Mouse (Mus musculus): ENCODE data around the gene Xylt2. TPM values are rescaled to one million over a fixed set of nuclear protein-coding genes. Genes with fewer than 3 reads are reported as not detected.

The Xylt2 gene
- 2.8 and 3.7 TPM in 2 replicates for polyA plus RNA-seq (2015; fragmentation: Nextera tagmentation; extraction: Ambion mirVana)

DNA sequence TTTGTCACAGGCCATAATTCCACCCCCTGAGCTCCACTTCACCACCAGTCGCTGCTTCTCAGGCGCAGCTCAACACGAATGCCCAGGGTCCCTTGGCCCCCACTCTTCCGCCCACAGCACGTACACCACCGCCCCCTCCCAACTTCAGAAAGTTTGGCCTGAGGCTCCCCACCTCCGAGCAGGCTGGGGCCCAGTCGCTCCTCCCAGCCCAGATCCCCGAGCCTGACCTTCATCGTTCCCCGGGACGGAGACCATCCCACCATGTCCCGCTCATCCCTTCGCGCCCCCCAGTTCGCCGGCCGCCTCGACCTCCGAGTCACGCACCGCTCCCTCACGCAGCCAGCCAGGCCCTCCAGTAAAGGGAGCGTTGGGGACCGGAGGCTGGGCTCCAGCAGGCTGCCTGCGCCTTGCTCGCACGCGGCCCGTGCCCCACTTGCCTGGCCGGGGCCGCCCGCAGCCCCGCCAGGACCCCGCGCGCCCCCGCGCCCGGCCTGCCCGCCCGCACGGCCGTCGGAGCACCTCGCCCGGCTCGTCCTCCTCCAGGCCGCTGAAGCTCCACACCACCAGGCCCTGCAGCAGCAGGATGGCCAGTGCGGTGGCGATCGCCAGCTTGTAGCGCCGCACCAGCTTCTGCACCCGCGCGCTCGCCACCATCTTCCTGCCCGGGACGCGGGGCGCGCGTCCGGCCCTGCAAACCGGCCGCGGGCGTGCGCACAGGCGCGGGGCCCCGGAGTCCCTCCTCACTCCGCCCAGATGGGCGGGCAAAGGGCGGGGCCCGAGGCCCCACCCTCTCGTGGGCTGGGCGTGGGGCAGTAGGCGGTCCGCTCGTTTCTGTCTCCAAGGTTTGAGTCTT, at the start of gene Xylt2:
Gene Xylt2 (minus strand): TSS at position 762 of the 853 bp plus-strand sequence.
- H3K4me3 ChIP-seq (replicated peaks) = peak within 1 kb of the TSS; percentile 83
- no peaks in the 10 kb centered on the region for H3K27me3 ChIP-seq
- peak within 1 kb of the TSS; percentile 88 for H3K4me2 ChIP-seq
- WGBS (ENCODE audit: insufficient replicate concordance) = under 1% methylated on average over 81 of the region's 82 CpGs
- H3K4me1 ChIP-seq (replicated peaks) = peaks cover 19% of the 10 kb centered on the region
- ATAC-seq (ENCODE audit: insufficient read depth) = peak; percentile 92
- peak within 1 kb of the TSS; percentile 48 for H3K27ac ChIP-seq (replicated peaks)
- H3K36me3 ChIP-seq (replicated peaks) = no peaks in the 10 kb centered on the region
- H3K9ac ChIP-seq = peak within 1 kb of the TSS; percentile 87
- 0 out of 2 replicates have a peak, but pooled peaks cover 3% of the 10 kb centered on the region for H3K9me3 ChIP-seq (replicated peaks)

DNA sequence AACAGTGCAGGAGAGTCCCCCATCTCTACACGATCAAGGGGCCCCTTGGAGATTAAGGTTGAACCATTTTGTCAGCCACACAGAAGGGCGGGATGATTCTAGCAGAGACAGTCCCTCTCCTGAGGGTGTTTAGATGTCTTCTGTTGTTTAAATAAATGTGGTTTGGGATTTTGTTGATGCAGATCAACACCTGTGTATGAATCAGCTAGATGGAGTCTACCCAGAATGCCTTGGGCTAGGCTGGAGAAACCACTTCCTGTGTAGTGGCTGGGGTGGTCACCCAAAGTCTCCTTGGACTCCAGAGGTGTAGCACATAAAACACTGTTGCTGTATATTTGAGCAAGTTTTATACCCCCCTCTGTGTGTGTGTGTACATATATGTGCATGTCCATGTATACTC, 41.9 kb upstream of the Xylt2 start:
- Histone ChIP-seq H3K9me3 (replicated peaks) (no peaks in the 10 kb centered on the region), H3K36me3 (replicated peaks) (no peaks in the 10 kb centered on the region), H3K27ac (replicated peaks) (no peak overlapping the region), H3K9ac (no peak overlapping the region), H3K4me2 (no peak overlapping the region), H3K4me3 (replicated peaks) (no peak overlapping the region), H3K4me1 (replicated peaks) (0 out of 2 replicates have a peak, but pooled peaks cover 9% of the 10 kb centered on the region), H3K27me3 (no peaks in the 10 kb centered on the region)
- 48% methylated on average over 2 of the region's 2 CpGs for WGBS (ENCODE audit: insufficient replicate concordance)
- no peak for ATAC-seq (ENCODE audit: insufficient read depth)

- no peak overlapping the region for H3K4me2 ChIP-seq
- no peak overlapping the region for H3K4me3 ChIP-seq (replicated peaks)
- H3K36me3 ChIP-seq (replicated peaks) = no peaks in the 10 kb centered on the region
- ATAC-seq (ENCODE audit: insufficient read depth) = no peak
- WGBS (ENCODE audit: insufficient replicate concordance) = 64% methylated on average over 7 of the region's 7 CpGs
- peaks cover 6% of the 10 kb centered on the region for H3K27me3 ChIP-seq
- no peak overlapping the region for H3K9ac ChIP-seq
- H3K4me1 ChIP-seq (replicated peaks) = 0 out of 2 replicates have a peak, but pooled peaks cover 9% of the 10 kb centered on the region
- H3K9me3 ChIP-seq (replicated peaks) = no peaks in the 10 kb centered on the region
- no peak overlapping the region for H3K27ac ChIP-seq (replicated peaks)
Observed at GRCm38 (mm10) chr11:94718113-94718909, 41.0 kb upstream of the Xylt2 start.

GRCm38 (mm10) chr11:94717239-94717638, 39.9 kb upstream of the Xylt2 start:
- Histone ChIP-seq H3K4me3 (replicated peaks) (no peak overlapping the region), H3K36me3 (replicated peaks) (no peaks in the 10 kb centered on the region), H3K9me3 (replicated peaks) (no peaks in the 10 kb centered on the region), H3K9ac (no peak overlapping the region), H3K27ac (replicated peaks) (no peak overlapping the region), H3K4me1 (replicated peaks) (0 out of 2 replicates have a peak, but pooled peaks cover 9% of the 10 kb centered on the region), H3K4me2 (peak overlapping the region; percentile 10; the same call in 1 of the 2 replicates), H3K27me3 (peaks cover 10% of the 10 kb centered on the region)
- ATAC-seq (ENCODE audit: insufficient read depth) = no peak
- WGBS (ENCODE audit: insufficient replicate concordance) = 50% methylated on average over 11 of the region's 11 CpGs

GRCm38 (mm10) chr11:94716754-94717153, 39.4 kb upstream of the Xylt2 start:
- no peaks in the 10 kb centered on the region for H3K36me3 ChIP-seq (replicated peaks)
- H3K4me2 ChIP-seq = peak overlapping the region; percentile 27; the same call in 1 of the 2 replicates
- 9% methylated on average over 9 of the region's 9 CpGs for WGBS (ENCODE audit: insufficient replicate concordance)
- H3K9me3 ChIP-seq (replicated peaks) = no peaks in the 10 kb centered on the region
- H3K4me3 ChIP-seq (replicated peaks) = no peak overlapping the region
- H3K27ac ChIP-seq (replicated peaks) = no peak overlapping the region
- H3K27me3 ChIP-seq = peaks cover 10% of the 10 kb centered on the region
- H3K9ac ChIP-seq = no peak overlapping the region
- peak; percentile 31; the same call in 1 of the 2 replicates for ATAC-seq (ENCODE audit: insufficient read depth)
- 0 out of 2 replicates have a peak, but pooled peaks cover 9% of the 10 kb centered on the region for H3K4me1 ChIP-seq (replicated peaks)

GRCm38 (mm10) chr11:94715622-94716021, 38.3 kb upstream of the Xylt2 start:
- H3K27me3 ChIP-seq = peaks cover 10% of the 10 kb centered on the region
- 67% methylated on average over 5 of the region's 5 CpGs for WGBS (ENCODE audit: insufficient replicate concordance)
- no peaks in the 10 kb centered on the region for H3K36me3 ChIP-seq (replicated peaks)
- H3K27ac ChIP-seq (replicated peaks) = no peak overlapping the region
- 0 out of 2 replicates have a peak, but pooled peaks cover 9% of the 10 kb centered on the region for H3K4me1 ChIP-seq (replicated peaks)
- H3K9me3 ChIP-seq (replicated peaks) = no peaks in the 10 kb centered on the region
- no peak overlapping the region for H3K9ac ChIP-seq
- H3K4me3 ChIP-seq (replicated peaks) = no peak overlapping the region
- no peak overlapping the region for H3K4me2 ChIP-seq
- ATAC-seq (ENCODE audit: insufficient read depth) = no peak

- no peak overlapping the region for H3K9ac ChIP-seq
- no peaks in the 10 kb centered on the region for H3K36me3 ChIP-seq (replicated peaks)
- 0 out of 2 replicates have a peak, but pooled peaks cover 9% of the 10 kb centered on the region for H3K4me1 ChIP-seq (replicated peaks)
- H3K4me2 ChIP-seq = no peak overlapping the region
- H3K27ac ChIP-seq (replicated peaks) = no peak overlapping the region
- H3K27me3 ChIP-seq = peaks cover 13% of the 10 kb centered on the region
- 40% methylated on average over 11 of the region's 11 CpGs for WGBS (ENCODE audit: insufficient replicate concordance)
- H3K9me3 ChIP-seq (replicated peaks) = no peaks in the 10 kb centered on the region
- no peak overlapping the region for H3K4me3 ChIP-seq (replicated peaks)
- ATAC-seq (ENCODE audit: insufficient read depth) = no peak
Observed at GRCm38 (mm10) chr11:94713246-94713860, 36.0 kb upstream of the Xylt2 start.

DNA sequence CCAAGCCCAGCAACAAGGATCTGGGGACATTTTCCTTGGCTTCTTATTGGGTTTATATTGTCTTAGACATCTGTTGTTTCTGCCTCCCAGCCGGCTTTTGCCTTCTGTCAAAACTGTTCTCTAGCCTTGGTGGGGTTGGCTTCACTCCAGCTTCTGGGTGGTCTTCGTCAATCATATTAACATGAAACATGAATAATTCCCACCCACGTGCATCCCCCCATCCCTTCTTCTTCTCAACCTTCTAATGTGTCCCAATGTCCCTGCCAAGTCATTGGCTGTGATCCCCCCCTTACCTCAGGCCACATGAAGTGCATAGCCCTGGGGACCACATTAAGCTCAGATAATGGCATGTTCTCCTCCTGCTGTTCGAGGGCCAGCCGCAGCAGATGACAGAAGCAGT, 27.2 kb upstream of the Xylt2 start, which contains the start of gene Gm11541:
Gene Gm11541 (minus strand): TSS at position 28 of the 400 bp plus-strand sequence.
- Histone ChIP-seq H3K4me3 (replicated peaks) (no peak within 1 kb of the TSS), H3K9me3 (replicated peaks) (no peaks in the 10 kb centered on the region), H3K9ac (no peak within 1 kb of the TSS), H3K4me2 (no peak within 1 kb of the TSS), H3K36me3 (replicated peaks) (no peaks in the 10 kb centered on the region), H3K4me1 (replicated peaks) (no peaks in the 10 kb centered on the region), H3K27ac (replicated peaks) (no peak within 1 kb of the TSS), H3K27me3 (peaks cover 9% of the 10 kb centered on the region; the same call in 1 of the 2 replicates)
- 62% methylated on average over 5 of the region's 5 CpGs for WGBS (ENCODE audit: insufficient replicate concordance)
- ATAC-seq (ENCODE audit: insufficient read depth) = no peak

DNA sequence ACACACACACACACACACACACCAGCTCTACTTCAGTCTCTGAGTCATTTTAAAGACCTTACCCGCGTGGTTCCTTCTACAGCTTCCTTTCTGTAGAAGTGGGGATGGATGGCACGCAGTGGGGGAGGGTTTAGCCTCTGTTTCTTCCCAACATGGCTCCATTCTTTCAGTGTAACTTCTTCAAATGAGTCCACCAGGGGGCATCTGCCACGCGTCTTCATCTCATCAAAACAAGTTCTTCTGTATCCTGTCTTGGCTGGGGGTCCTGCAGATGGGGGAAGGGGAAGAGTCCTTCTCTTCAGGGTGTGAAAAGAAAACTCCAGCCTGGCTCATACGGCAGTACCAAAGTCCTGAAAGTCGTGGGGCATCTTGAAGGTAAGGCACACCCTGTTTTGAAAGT, 26.7 kb upstream of the Xylt2 start:
- no peak for ATAC-seq (ENCODE audit: insufficient read depth)
- H3K9ac ChIP-seq = no peak overlapping the region
- no peaks in the 10 kb centered on the region for H3K4me1 ChIP-seq (replicated peaks)
- no peak overlapping the region for H3K27ac ChIP-seq (replicated peaks)
- no peaks in the 10 kb centered on the region for H3K36me3 ChIP-seq (replicated peaks)
- 19% methylated on average over 7 of the region's 7 CpGs for WGBS (ENCODE audit: insufficient replicate concordance)
- no peaks in the 10 kb centered on the region for H3K9me3 ChIP-seq (replicated peaks)
- no peak overlapping the region for H3K4me3 ChIP-seq (replicated peaks)
- peaks cover 6% of the 10 kb centered on the region; the same call in 1 of the 2 replicates for H3K27me3 ChIP-seq
- H3K4me2 ChIP-seq = no peak overlapping the region

GRCm38 (mm10) chr11:94702216-94702610, 24.9 kb upstream of the Xylt2 start:
- Histone ChIP-seq H3K27ac (replicated peaks) (no peak overlapping the region), H3K27me3 (peaks cover 6% of the 10 kb centered on the region; the same call in 1 of the 2 replicates), H3K4me2 (no peak overlapping the region), H3K9ac (no peak overlapping the region), H3K36me3 (replicated peaks) (no peaks in the 10 kb centered on the region), H3K4me1 (replicated peaks) (no peaks in the 10 kb centered on the region), H3K9me3 (replicated peaks) (no peaks in the 10 kb centered on the region), H3K4me3 (replicated peaks) (no peak overlapping the region)
- WGBS (ENCODE audit: insufficient replicate concordance) = 59% methylated on average over 3 of the region's 3 CpGs
- ATAC-seq (ENCODE audit: insufficient read depth) = no peak
